ENCODE assay signal across 18 mouse cellular contexts in genomic region chr4:149830551-149831192, GRCm38 (mm10). TPM values are rescaled to one million over a fixed set of nuclear protein-coding genes. Genes with fewer than 3 reads are reported as not detected.
DNase-seq lines count a peak whose midpoint lies in the region; ATAC-seq and TF ChIP-seq lines count a peak whose summit lies in the region.
"Had no signal": no experiment of that assay in that cellular context is flagged by ENCODE, and none has a peak within 500 bp of the region (broad histone marks: within the 10 kb centered on the region; RNA-seq: fewer than 3 reads in every experiment).

No protein-coding gene starts in this region.

- no peak for TF ChIP-seq CTCF in lung, postnatal 0 days (IDR thresholded peaks at IDR 0.05)
- no peak for TF ChIP-seq CTCF in forebrain, postnatal 0 days (IDR thresholded peaks at IDR 0.05; ENCODE audit: low read depth)

- ATAC-seq in cerebellum, adult (ENCODE audit: insufficient number of reproducible peaks, low FRiP score, low TSS enrichment), result no peak
- peak; percentile 89 for ATAC-seq in lung, postnatal 0 days
- ATAC-seq in forebrain, postnatal 0 days, result no peak
- ATAC-seq: intestine, postnatal 0 days; liver, postnatal 0 days; midbrain, embryonic 16.5 days had no signal

- no peaks in the 10 kb centered on the region for H3K27me3 ChIP-seq in lung, postnatal 0 days (replicated peaks; ENCODE audit: insufficient read depth, low read length)
- no peaks in the 10 kb centered on the region for H3K27me3 ChIP-seq in forebrain, postnatal 0 days (ENCODE audit: insufficient read depth, low read length)
- H3K27me3 ChIP-seq: neural tube, embryonic 12.5 days had no signal

- H3K36me3 ChIP-seq in lung, postnatal 0 days (ENCODE audit: insufficient read depth, low read length), result no peaks in the 10 kb centered on the region
- H3K36me3 ChIP-seq in forebrain, postnatal 0 days (ENCODE audit: insufficient read depth), result no peaks in the 10 kb centered on the region
- H3K36me3 ChIP-seq: hindbrain, embryonic 10.5 days; neural tube, embryonic 12.5 days had no signal

- no peak overlapping the region for H3K4me3 ChIP-seq in lung, postnatal 0 days (ENCODE audit: low read depth, low read length)
- H3K4me3 ChIP-seq in forebrain, postnatal 0 days (ENCODE audit: low read depth, low read length), result no peak overlapping the region
- H3K4me3 ChIP-seq: erythroblast, embryonic 14.5 days; hindbrain, embryonic 10.5 days; neural tube, embryonic 12.5 days had no signal

- intact Hi-C loops in gastrocnemius, postnatal 14 days (cut with DNase I; ENCODE audit: low total_unique reads), result no loop called here
- intact Hi-C loops in heart, postnatal 36 days (cut with DNase I), result no loop called here

- no peaks in the 10 kb centered on the region for H3K4me1 ChIP-seq in lung, postnatal 0 days (ENCODE audit: insufficient read depth, low read depth, low read length)
- no peaks in the 10 kb centered on the region for H3K4me1 ChIP-seq in forebrain, postnatal 0 days (ENCODE audit: insufficient read depth)
- H3K4me1 ChIP-seq: neural tube, embryonic 12.5 days had no signal

- peak; percentile 41 to 46 for DNase-seq in cerebellum, postnatal 10 days
- DNase-seq in gastrocnemius, postnatal 14 days, result peak; percentile 58
- peak; percentile 71 to 76 for DNase-seq in heart, postnatal 36 days
- DNase-seq in lung, postnatal 0 days (ENCODE audit: low spot score), result peak; percentile 93
- DNase-seq in Muller cell, postnatal 12 days (ENCODE audit: inconsistent ontology term), result no peak
- DNase-seq in spleen, adult 18-20 months, result no peak
- DNase-seq in forebrain, postnatal 0 days, result no peak
- DNase-seq: adrenal gland, postnatal 25 days; cerebellum, adult 11 months; kidney, postnatal 4 days; liver, postnatal 0 days; retina, postnatal 1 day had no signal

- 40% methylated on average over 20 of the region's 20 CpGs for WGBS in lung, postnatal 0 days
- 71% methylated on average over 20 of the region's 20 CpGs for WGBS in forebrain, postnatal 0 days

- H3K9ac ChIP-seq in lung, postnatal 0 days (replicated peaks; ENCODE audit: low read depth), result no peak overlapping the region
- no peak overlapping the region for H3K9ac ChIP-seq in forebrain, postnatal 0 days
- H3K9ac ChIP-seq: liver, postnatal 0 days; neural tube, embryonic 12.5 days had no signal

- TF ChIP-seq EP300 in lung, postnatal 0 days (IDR thresholded peaks at IDR 0.05), result peak; percentile 75

- no peak overlapping the region for H3K4me2 ChIP-seq in lung, postnatal 0 days (replicated peaks; ENCODE audit: low read depth, low read length)
- H3K4me2 ChIP-seq in forebrain, postnatal 0 days (ENCODE audit: low read depth), result no peak overlapping the region
- H3K4me2 ChIP-seq: neural tube, embryonic 12.5 days had no signal

- peak overlapping the region; percentile 59 for H3K27ac ChIP-seq in lung, postnatal 0 days (ENCODE audit: low read length)
- no peak overlapping the region for H3K27ac ChIP-seq in forebrain, postnatal 0 days (ENCODE audit: low read depth, low read length)
- H3K27ac ChIP-seq: hindbrain, embryonic 10.5 days; neural tube, embryonic 12.5 days had no signal

- H3K9me3 ChIP-seq in lung, postnatal 0 days (ENCODE audit: low read length), result no peaks in the 10 kb centered on the region
- H3K9me3 ChIP-seq in forebrain, postnatal 0 days (ENCODE audit: low read length), result no peaks in the 10 kb centered on the region
- H3K9me3 ChIP-seq: neural tube, embryonic 12.5 days had no signal

RNA-seq across cellular contexts. Expression of gene Slc25a33, which starts 56.6 kb away (rescaled TPM):
- 10 to 100 TPM; 10.5 to 12.0 TPM for total RNA-seq in gastrocnemius, postnatal 14 days (2021)
- 10 to 100 TPM; 27.0 to 45.2 TPM for total RNA-seq in heart, postnatal 36 days (2021)
- 7.4 and 8.6 TPM in 2 replicates for polyA plus RNA-seq in lung, postnatal 0 days (2015; fragmentation: Nextera tagmentation; extraction: Ambion mirVana)
- total RNA-seq in forebrain, postnatal 0 days (2014; rRNA removed), result 12.5 and 18.6 TPM in 2 replicates
- 26.5 and 29.7 TPM in 2 replicates for polyA plus RNA-seq in forebrain, postnatal 0 days (2015; fragmentation: Nextera tagmentation; extraction: Ambion mirVana)

Comparison
In these comparisons a context has a peak if more than half of its experiments do, and no peak if none do; other contexts are left out.
1. DNase-seq: peak in cerebellum, postnatal 10 days (2 of 2), gastrocnemius, postnatal 14 days (single experiment), heart, postnatal 36 days (2 of 2) and lung, postnatal 0 days (single experiment); none in Muller cell, postnatal 12 days (single experiment), spleen, adult 18-20 months (0 of 2) and forebrain, postnatal 0 days (single experiment).